Mouse (Mus musculus) myocyte (in vitro differentiated cells): ENCODE data around the gene Abcb7.

Source experiments
- CEBPB ChIP-seq: IDR thresholded peaks from 2 replicates; pipeline ENCODE4 v1.6.1; 2011; ENCODE audit warnings: mild to moderate bottlenecking, moderate library complexity; ENCODE audit not compliant: poor library complexity, insufficient read depth, severe bottlenecking
- E2F4 ChIP-seq: IDR thresholded peaks from one replicate; pipeline ENCODE4 v1.6.1; 2011; ENCODE audit warnings: mild to moderate bottlenecking, control low read depth, moderate library complexity; ENCODE audit not compliant: insufficient read depth
- MAX ChIP-seq: IDR thresholded peaks from one replicate; pipeline ENCODE4 v1.6.1; 2011; ENCODE audit warnings: low read depth, mild to moderate bottlenecking, control low read depth
- MYOG ChIP-seq, 3 experiments: IDR thresholded peaks; one replicate each; pipeline ENCODE4 v1.6.1; 2011; ENCODE audit warnings: control low read depth in 2 of 3, low read depth in 2 of 3, mild to moderate bottlenecking in 2 of 3; ENCODE audit not compliant: insufficient read length in 2 of 3, control insufficient read depth in 1 of 3, insufficient read depth in 1 of 3
- POLR2A ChIP-seq: IDR thresholded peaks from one replicate; pipeline ENCODE4 v1.6.1; 2011; ENCODE audit warnings: low read depth, mild to moderate bottlenecking, control low read depth, moderate library complexity; ENCODE audit not compliant: insufficient read length
- POLR2AphosphoS2 ChIP-seq: IDR thresholded peaks from one replicate; pipeline ENCODE4 v1.6.1; 2011; ENCODE audit warnings: low read depth, control low read depth; ENCODE audit not compliant: insufficient read length
- TCF12 ChIP-seq: IDR thresholded peaks from one replicate; pipeline ENCODE4 v1.6.1; 2011; ENCODE audit warnings: mild to moderate bottlenecking, control low read depth; ENCODE audit not compliant: poor library complexity, insufficient read depth, severe bottlenecking

GRCm38 (mm10) chrX:104397526-104397925 is 16.1 kb downstream of the Abcb7 start:
- TF ChIP-seq CEBPB (no peak), MAX (no peak), POLR2AphosphoS2 (no peak), MYOG (IDR thresholded peaks at IDR 0.05; ENCODE audit: control insufficient read depth in 1 of 3, insufficient read depth in 1 of 3, insufficient read length in 2 of 3, low read depth in 2 of 3) (no peak), POLR2A (no peak), TCF12 (no peak), E2F4 (no peak)
